Mouse (Mus musculus): ENCODE data around the gene Kti12. TPM values are rescaled to one million over a fixed set of nuclear protein-coding genes. Genes with fewer than 3 reads are reported as not detected.

Kti12 gene
- polyA plus RNA-seq, 1 experiment from 2014 or later, result 42.0 TPM

- H3K27me3 ChIP-seq (replicated peaks; ENCODE audit: control insufficient read depth, insufficient read depth, low read length), result no peaks in the 10 kb centered on the region
- H3K4me2 ChIP-seq (ENCODE audit: low read depth, low read length), result no peak overlapping the region
- 0 out of 2 replicates have a peak, but pooled peaks cover 4% of the 10 kb centered on the region for H3K36me3 ChIP-seq (ENCODE audit: control insufficient read depth, insufficient read depth, low read length)
- ATAC-seq (ENCODE audit: low read depth) (no peak), DNase-seq (ENCODE audit: low spot score) (no peak)
- H3K27ac ChIP-seq (replicated peaks; ENCODE audit: low read depth, low read length), result no peak overlapping the region
- H3K4me1 ChIP-seq (ENCODE audit: control insufficient read depth, insufficient read depth, low read length), result 0 out of 2 replicates have a peak, but pooled peaks cover 4% of the 10 kb centered on the region
- no peaks in the 10 kb centered on the region for H3K9me3 ChIP-seq (ENCODE audit: control insufficient read depth, low read length)
- H3K4me3 ChIP-seq (ENCODE audit: low read depth, low read length), result no peak overlapping the region
- no peak overlapping the region for H3K9ac ChIP-seq (ENCODE audit: low read depth, low read length)
These were observed 4.2 kb upstream of the Kti12 start for GRCm38 (mm10) chr4:108843336-108843735.

DNA sequence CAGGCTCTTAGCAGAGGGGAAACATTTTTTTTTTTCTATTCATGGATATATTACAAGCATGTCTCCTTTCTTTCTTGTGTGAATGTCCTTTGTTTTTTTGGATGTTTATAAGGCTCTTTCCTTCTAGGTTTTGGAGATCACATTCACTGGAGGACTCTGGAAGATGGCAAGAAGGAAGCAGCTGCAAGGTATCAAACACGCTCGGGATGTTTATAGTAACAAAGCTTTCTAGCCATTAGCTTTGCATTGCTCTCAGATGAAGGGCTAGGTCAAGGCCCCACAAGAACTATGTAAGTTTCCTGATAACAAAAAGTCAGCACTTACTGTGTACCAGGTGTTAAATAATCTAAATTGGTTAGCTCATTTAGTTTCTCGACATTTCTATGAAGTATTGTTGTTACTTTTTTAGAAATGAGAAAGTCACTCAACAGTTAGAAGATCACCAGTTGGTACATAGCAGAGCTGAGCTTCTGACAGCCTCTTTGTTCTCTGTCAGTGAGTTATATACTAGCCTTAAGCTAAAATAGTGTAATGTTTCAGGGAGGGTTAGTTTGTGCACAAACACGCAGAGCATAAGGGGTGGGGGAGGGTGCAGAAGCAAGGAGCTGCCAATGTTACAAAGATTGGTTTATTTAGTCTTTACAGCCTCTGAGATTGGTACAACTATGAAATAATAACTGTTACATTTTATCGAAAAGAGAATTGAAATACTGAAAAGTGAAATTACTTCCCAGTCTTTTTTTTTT, 1.6 kb upstream of the Kti12 start:
- Histone ChIP-seq H3K9ac (ENCODE audit: low read depth, low read length) (no peak overlapping the region), H3K4me2 (ENCODE audit: low read depth, low read length) (no peak overlapping the region), H3K27ac (replicated peaks; ENCODE audit: low read depth, low read length) (no peak overlapping the region), H3K9me3 (ENCODE audit: control insufficient read depth, low read length) (no peaks in the 10 kb centered on the region), H3K4me3 (ENCODE audit: low read depth, low read length) (no peak overlapping the region), H3K4me1 (ENCODE audit: control insufficient read depth, insufficient read depth, low read length) (peaks cover 14% of the 10 kb centered on the region), H3K27me3 (replicated peaks; ENCODE audit: control insufficient read depth, insufficient read depth, low read length) (no peaks in the 10 kb centered on the region), H3K36me3 (ENCODE audit: control insufficient read depth, insufficient read depth, low read length) (peaks cover 13% of the 10 kb centered on the region; the same call in 1 of the 2 replicates)
- WGBS, result 67% methylated on average over 5 of the region's 5 CpGs
- DNase-seq (ENCODE audit: low spot score) (no peak), ATAC-seq (ENCODE audit: low read depth) (no peak)

GRCm38 (mm10) chr4:108848505-108848848, 892 bp downstream of the Kti12 start, which contains the start of gene A730015C16Rik:
TSS of gene A730015C16Rik (minus strand) at chr4:108848619.
- DNase-seq (ENCODE audit: low spot score), result peak; percentile 8
- no peak for ATAC-seq (ENCODE audit: low read depth)
- Histone ChIP-seq H3K9me3 (ENCODE audit: control insufficient read depth, low read length) (no peaks in the 10 kb centered on the region), H3K4me2 (ENCODE audit: low read depth, low read length) (peak within 1 kb of the TSS; percentile 86), H3K4me1 (ENCODE audit: control insufficient read depth, insufficient read depth, low read length) (peaks cover 14% of the 10 kb centered on the region), H3K27me3 (replicated peaks; ENCODE audit: control insufficient read depth, insufficient read depth, low read length) (no peaks in the 10 kb centered on the region), H3K4me3 (ENCODE audit: low read depth, low read length) (peak within 1 kb of the TSS; percentile 88), H3K9ac (ENCODE audit: low read depth, low read length) (peak within 1 kb of the TSS; percentile 83), H3K36me3 (ENCODE audit: control insufficient read depth, insufficient read depth, low read length) (peaks cover 19% of the 10 kb centered on the region; the same call in 1 of the 2 replicates), H3K27ac (replicated peaks; ENCODE audit: low read depth, low read length) (peak within 1 kb of the TSS; percentile 82)
- 11% methylated on average over 18 of the region's 20 CpGs for WGBS

DNA sequence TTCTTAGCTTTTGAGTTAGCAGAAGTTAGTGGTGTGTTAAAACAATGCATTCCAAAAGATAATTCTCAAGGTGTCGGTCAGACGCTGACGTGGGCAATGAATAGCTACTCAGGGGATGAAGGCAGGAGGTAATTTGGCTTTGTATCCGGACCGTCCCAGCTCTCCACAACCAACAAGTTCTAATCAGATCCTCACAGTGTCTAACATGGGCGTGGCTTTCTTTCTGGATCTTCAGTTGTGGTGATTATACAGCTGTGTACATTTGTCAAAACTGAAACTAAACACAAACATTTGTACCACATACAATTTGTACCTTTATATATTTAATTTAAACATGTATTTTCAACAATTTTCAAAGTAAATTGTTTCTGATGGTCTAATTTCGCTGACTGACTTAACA, 19.2 kb downstream of the Kti12 start:
- H3K4me1 ChIP-seq (ENCODE audit: control insufficient read depth, insufficient read depth, low read length), result no peaks in the 10 kb centered on the region
- H3K27ac ChIP-seq (replicated peaks; ENCODE audit: low read depth, low read length), result no peak overlapping the region
- H3K4me2 ChIP-seq (ENCODE audit: low read depth, low read length), result no peak overlapping the region
- H3K9ac ChIP-seq (ENCODE audit: low read depth, low read length), result no peak overlapping the region
- peaks cover 16% of the 10 kb centered on the region for H3K36me3 ChIP-seq (ENCODE audit: control insufficient read depth, insufficient read depth, low read length)
- DNase-seq (ENCODE audit: low spot score) (no peak), ATAC-seq (ENCODE audit: low read depth) (no peak)
- H3K4me3 ChIP-seq (ENCODE audit: low read depth, low read length), result no peak overlapping the region
- no peaks in the 10 kb centered on the region for H3K9me3 ChIP-seq (ENCODE audit: control insufficient read depth, low read length)
- H3K27me3 ChIP-seq (replicated peaks; ENCODE audit: control insufficient read depth, insufficient read depth, low read length), result no peaks in the 10 kb centered on the region
- 83% methylated on average over 7 of the region's 7 CpGs for WGBS

DNA sequence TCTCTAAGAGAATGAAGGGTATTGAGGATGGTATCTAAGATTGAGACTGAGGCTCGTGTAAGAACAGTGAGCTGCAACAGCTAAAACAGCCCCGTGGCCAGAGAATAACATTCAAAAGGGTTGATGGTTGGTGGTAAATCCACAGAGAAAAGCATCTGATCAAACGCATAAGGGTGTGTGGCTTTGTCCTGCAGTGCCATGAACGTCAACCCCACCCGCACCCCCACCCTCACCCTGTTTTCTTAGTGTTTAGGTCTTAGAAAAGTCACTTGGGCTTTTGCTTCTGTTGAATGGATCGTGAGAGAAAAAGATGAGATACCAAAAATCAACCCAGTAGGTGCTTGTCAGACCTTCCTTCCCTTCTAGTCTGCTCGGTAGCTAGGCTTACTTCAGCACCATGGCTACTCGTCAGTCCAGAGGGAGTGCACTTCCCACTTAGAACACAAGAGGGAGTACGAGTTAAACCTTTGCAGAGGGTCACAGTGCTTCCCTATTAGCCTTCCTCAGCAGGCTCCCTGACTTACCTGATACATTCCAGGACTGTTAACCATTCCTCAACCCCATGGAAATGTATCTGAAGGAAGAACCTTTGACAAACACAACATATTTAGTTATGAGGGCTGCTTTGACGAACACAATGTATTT, 22.3 kb downstream of the Kti12 start:
- peak; percentile 91 for DNase-seq (ENCODE audit: low spot score)
- no peaks in the 10 kb centered on the region for H3K27me3 ChIP-seq (replicated peaks; ENCODE audit: control insufficient read depth, insufficient read depth, low read length)
- WGBS, result 26% methylated on average over 10 of the region's 10 CpGs
- H3K9me3 ChIP-seq (ENCODE audit: control insufficient read depth, low read length), result no peaks in the 10 kb centered on the region
- no peak overlapping the region for H3K9ac ChIP-seq (ENCODE audit: low read depth, low read length)
- H3K4me3 ChIP-seq (ENCODE audit: low read depth, low read length), result no peak overlapping the region
- no peak overlapping the region for H3K27ac ChIP-seq (replicated peaks; ENCODE audit: low read depth, low read length)
- no peaks in the 10 kb centered on the region for H3K36me3 ChIP-seq (ENCODE audit: control insufficient read depth, insufficient read depth, low read length)
- H3K4me1 ChIP-seq (ENCODE audit: control insufficient read depth, insufficient read depth, low read length), result no peaks in the 10 kb centered on the region
- ATAC-seq (ENCODE audit: low read depth), result peak; percentile 88
- no peak overlapping the region for H3K4me2 ChIP-seq (ENCODE audit: low read depth, low read length)

DNA sequence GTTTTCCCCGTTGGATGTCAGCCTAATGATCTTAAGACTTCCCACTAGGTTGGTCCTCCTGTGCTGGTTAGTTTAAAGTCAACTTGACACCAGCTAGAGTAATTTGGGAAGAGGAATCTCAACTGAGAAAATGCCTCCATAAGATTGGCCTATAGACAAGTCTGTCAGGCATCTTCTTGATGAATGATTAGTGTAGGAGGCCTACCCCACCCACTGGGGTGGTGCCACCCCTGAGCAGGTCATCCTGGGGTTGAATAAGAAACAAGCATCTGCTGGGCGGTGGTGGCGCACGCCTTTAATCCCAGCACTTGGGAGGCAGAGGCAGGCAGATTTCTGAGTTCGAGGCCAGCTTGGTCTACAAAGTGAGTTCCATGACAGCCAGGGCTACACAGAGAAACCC, 26.2 kb downstream of the Kti12 start:
- Histone ChIP-seq H3K9ac (ENCODE audit: low read depth, low read length) (no peak overlapping the region), H3K4me2 (ENCODE audit: low read depth, low read length) (no peak overlapping the region), H3K4me3 (ENCODE audit: low read depth, low read length) (no peak overlapping the region), H3K36me3 (ENCODE audit: control insufficient read depth, insufficient read depth, low read length) (no peaks in the 10 kb centered on the region), H3K9me3 (ENCODE audit: control insufficient read depth, low read length) (no peaks in the 10 kb centered on the region), H3K27ac (replicated peaks; ENCODE audit: low read depth, low read length) (no peak overlapping the region), H3K4me1 (ENCODE audit: control insufficient read depth, insufficient read depth, low read length) (no peaks in the 10 kb centered on the region), H3K27me3 (replicated peaks; ENCODE audit: control insufficient read depth, insufficient read depth, low read length) (no peaks in the 10 kb centered on the region)
- WGBS, result 81% methylated on average over 5 of the region's 5 CpGs
- ATAC-seq (ENCODE audit: low read depth) (no peak), DNase-seq (ENCODE audit: low spot score) (no peak)

DNA sequence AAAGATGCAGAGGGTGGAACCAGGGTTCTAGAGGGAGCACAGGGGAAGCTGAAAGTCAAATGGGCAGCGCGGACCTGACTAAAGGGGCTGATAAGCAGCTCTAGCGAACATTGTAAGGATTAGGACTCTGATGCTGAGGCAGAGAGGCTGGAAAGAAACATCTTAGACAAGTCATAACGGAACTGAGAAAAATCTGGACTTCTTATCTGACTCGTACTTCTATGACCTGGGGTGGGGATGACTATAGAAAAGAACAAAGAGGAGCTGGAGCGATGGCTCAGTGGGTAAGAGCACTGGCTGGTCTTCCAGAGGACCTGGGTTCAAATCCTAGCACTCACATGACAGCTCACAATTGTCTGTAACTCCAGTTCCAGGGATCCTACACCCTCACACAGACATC, 30.3 kb downstream of the Kti12 start:
- Histone ChIP-seq H3K4me2 (ENCODE audit: low read depth, low read length) (no peak overlapping the region), H3K4me3 (ENCODE audit: low read depth, low read length) (no peak overlapping the region), H3K27ac (replicated peaks; ENCODE audit: low read depth, low read length) (no peak overlapping the region), H3K4me1 (ENCODE audit: control insufficient read depth, insufficient read depth, low read length) (peaks cover 5% of the 10 kb centered on the region; the same call in 1 of the 2 replicates), H3K9ac (ENCODE audit: low read depth, low read length) (no peak overlapping the region), H3K9me3 (ENCODE audit: control insufficient read depth, low read length) (no peaks in the 10 kb centered on the region), H3K27me3 (replicated peaks; ENCODE audit: control insufficient read depth, insufficient read depth, low read length) (0 out of 2 replicates have a peak, but pooled peaks cover 4% of the 10 kb centered on the region), H3K36me3 (ENCODE audit: control insufficient read depth, insufficient read depth, low read length) (no peaks in the 10 kb centered on the region)
- ATAC-seq (ENCODE audit: low read depth) (no peak), DNase-seq (ENCODE audit: low spot score) (no peak)
- 69% methylated on average over 6 of the region's 6 CpGs for WGBS

GRCm38 (mm10) chr4:108878963-108879822, 31.6 kb downstream of the Kti12 start, which contains the start of gene Rab3b:
TSS of gene Rab3b (plus strand) at chr4:108879063.
- H3K27me3 ChIP-seq (replicated peaks; ENCODE audit: control insufficient read depth, insufficient read depth, low read length), result 0 out of 2 replicates have a peak, but pooled peaks cover 4% of the 10 kb centered on the region
- H3K9ac ChIP-seq (ENCODE audit: low read depth, low read length), result peak within 1 kb of the TSS; percentile 67
- DNase-seq (ENCODE audit: low spot score) (peak; percentile 85), ATAC-seq (ENCODE audit: low read depth) (peak; percentile 91)
- no peaks in the 10 kb centered on the region for H3K36me3 ChIP-seq (ENCODE audit: control insufficient read depth, insufficient read depth, low read length)
- no peak within 1 kb of the TSS for H3K27ac ChIP-seq (replicated peaks; ENCODE audit: low read depth, low read length)
- no peaks in the 10 kb centered on the region for H3K9me3 ChIP-seq (ENCODE audit: control insufficient read depth, low read length)
- peak within 1 kb of the TSS; percentile 83 for H3K4me2 ChIP-seq (ENCODE audit: low read depth, low read length)
- H3K4me3 ChIP-seq (ENCODE audit: low read depth, low read length), result peak within 1 kb of the TSS; percentile 46
- WGBS, result under 1% methylated on average over 46 of the region's 46 CpGs
- H3K4me1 ChIP-seq (ENCODE audit: control insufficient read depth, insufficient read depth, low read length), result peaks cover 5% of the 10 kb centered on the region; the same call in 1 of the 2 replicates
